Mouse (Mus musculus) bone marrow macrophage, adult 2 months (primary cell): ENCODE measurements around the gene Usp24.

Experiments used
- CTCF ChIP-seq: IDR thresholded peaks from 2 replicates; pipeline ENCODE4 v1.5.1; 2012; ENCODE audit warnings: low read depth, mild to moderate bottlenecking, low read length, moderate library complexity
- POLR2A ChIP-seq: IDR thresholded peaks from 2 replicates; pipeline ENCODE4 v1.6.1; 2012; ENCODE audit warnings: mild to moderate bottlenecking, low read depth, low read length, borderline replicate concordance

DNA sequence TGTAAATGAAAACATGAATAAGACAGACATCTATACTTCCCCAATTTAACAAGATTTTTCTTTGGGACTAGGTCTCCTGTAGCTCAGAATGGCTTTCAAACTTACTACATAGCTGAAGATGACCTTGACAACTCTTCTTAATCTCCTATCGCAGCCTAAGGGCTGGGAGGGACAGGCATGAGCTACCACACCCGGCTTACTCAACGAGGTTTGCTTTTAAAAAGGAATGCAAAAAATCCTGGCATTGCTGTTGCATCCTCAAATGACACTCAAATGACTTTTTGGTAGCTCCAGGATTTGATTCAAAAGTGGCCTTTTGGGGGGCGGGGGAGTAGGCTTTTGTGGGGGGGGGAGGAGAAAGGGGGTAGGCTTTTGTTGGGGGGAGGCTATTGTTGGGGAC, 2.1 kb upstream of the Usp24 start:
- TF ChIP-seq CTCF, result no peak
- TF ChIP-seq POLR2A, result no peak
